Mouse (Mus musculus) ovary, postnatal 10 days (tissue): ENCODE data around the gene Gm3636.
"Not testable (repeated sequence)": the region's sequence is repeated elsewhere in the genome, so short reads cannot be mapped to it uniquely, and the experiment has no call there.

Experiments
- DNase-seq: peaks from one replicate; pipeline ENCODE4 v3.0.0; 2022; ENCODE audit warnings: low spot score

The Gm3636 gene

GRCm38 (mm10) chr14:6742232-6742631 is at the start of gene Gm3636:
Gene Gm3636, minus strand, starts transcription at chr14:6742332.
- not testable (repeated sequence) for DNase-seq

- DNase-seq = not testable (repeated sequence)
These were observed 32.2 kb upstream of the Gm3636 start, which contains the start of gene Gm8362 for GRCm38 (mm10) chr14:6774311-6774710. Gene Gm8362, minus strand, starts transcription at chr14:6774411.

- DNase-seq = not testable (repeated sequence)
These were observed 15.1 kb upstream of the Gm3636 start for GRCm38 (mm10) chr14:6757231-6757536.

- not testable (repeated sequence) for DNase-seq
These were observed 14.5 kb upstream of the Gm3636 start for GRCm38 (mm10) chr14:6756384-6757230.

GRCm38 (mm10) chr14:6720151-6720550 is 22.0 kb downstream of the Gm3636 start, which contains the start of gene Gm8050:
Gene Gm8050, minus strand, starts transcription at chr14:6720251.
- DNase-seq = not testable (repeated sequence)
